Mouse (Mus musculus) liver, postnatal 0 days (tissue): Measurements from ENCODE around the gene Cacnb4.

Source experiments
- CTCF ChIP-seq: sonication (generic); IDR thresholded peaks from 2 replicates; pipeline ENCODE4 v1.5.1; 2016; ENCODE audit warnings: antibody characterized with exemption, low read depth
- EP300 ChIP-seq: IDR thresholded peaks from 2 replicates; pipeline ENCODE4 v1.6.1; 2016; ENCODE audit warnings: antibody characterized with exemption, low read depth, mild to moderate bottlenecking

DNA sequence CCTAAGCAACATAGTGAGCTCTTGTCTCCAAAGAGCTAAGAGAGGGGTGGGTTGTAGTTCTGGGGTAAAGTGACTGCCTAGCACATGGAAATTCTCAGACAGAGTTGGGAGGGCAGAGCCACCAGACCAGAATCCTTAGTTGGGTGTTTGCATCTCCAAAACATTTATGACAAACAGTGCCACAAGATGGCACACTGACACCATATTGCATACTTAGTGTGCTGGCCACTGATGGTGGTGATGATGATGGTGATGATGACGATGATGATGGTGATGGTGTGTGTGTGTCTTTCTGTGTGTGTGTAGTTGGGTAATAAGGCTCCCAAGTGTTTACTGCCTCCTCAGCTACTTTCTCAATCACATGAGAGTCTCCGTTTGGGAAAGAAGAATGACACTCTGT, 54.0 kb downstream of the Cacnb4 start:
- TF ChIP-seq CTCF (peak; percentile 50), EP300 (no peak)
